ENCODE assay signal across 10 mouse cellular contexts in the genomic region with DNA sequence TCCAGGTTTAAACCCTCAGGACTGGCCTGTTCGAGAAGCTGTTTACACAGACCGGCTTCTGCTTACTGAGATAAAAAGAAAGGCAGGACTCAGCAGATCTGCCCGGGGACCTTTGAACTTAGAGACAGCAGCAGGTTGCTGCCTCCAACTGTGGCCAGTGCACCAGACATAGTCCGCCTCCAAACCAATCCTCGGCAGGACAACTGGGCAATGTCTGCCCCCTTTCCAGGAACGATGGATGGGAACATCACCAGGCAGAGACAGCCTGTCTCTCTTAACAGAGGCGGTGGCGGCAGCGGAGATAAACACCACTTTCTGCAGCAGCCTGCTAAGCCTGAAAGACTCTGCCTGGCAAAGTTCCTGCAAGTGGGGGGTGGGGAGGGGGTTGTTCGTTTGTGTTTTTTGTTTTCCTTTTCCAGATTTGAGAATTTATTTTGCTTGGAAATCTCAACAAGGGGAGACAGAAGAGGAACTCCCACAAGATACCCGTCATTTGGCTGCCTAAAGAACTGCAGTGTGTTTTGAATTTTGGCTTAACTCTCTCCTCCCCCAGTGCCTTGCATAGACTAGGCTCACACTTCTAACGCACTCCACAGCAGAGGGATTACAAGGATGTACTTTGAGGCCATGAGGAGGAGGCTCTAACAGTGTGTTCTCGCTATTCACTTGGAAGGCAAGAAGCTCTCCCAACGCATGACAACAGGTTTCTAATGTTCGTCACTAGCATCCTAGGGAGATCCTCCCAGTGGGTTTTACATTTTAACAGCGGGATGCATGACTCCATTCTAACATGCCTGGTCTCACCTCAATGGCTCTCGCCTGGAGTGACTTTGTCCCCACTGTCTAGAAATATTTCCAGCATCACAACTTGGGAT. TPM values are rescaled to one million over a fixed set of nuclear protein-coding genes. Genes with fewer than 3 reads are reported as not detected.
DNase-seq lines count a peak whose midpoint lies in the region; ATAC-seq lines count a peak whose summit lies in the region.
"Had no signal": no experiment of that assay in that cellular context is flagged by ENCODE, and none has a peak within 500 bp of the region (broad histone marks: within the 10 kb centered on the region; RNA-seq: fewer than 3 reads in every experiment).

No protein-coding gene starts in this region.

- no peak for ATAC-seq in forebrain, embryonic 16.5 days
- no peak for ATAC-seq in stomach, embryonic 16.5 days (ENCODE audit: insufficient read depth, low FRiP score)

- 11% methylated on average over 17 of the region's 17 CpGs for WGBS in forebrain, embryonic 16.5 days
- WGBS in stomach, embryonic 16.5 days: 7% methylated on average over 17 of the region's 17 CpGs

- H3K4me3 ChIP-seq in forebrain, embryonic 16.5 days (replicated peaks; ENCODE audit: low read length): peak overlapping the region; percentile 80
- H3K4me3 ChIP-seq in stomach, embryonic 16.5 days (replicated peaks; ENCODE audit: low read length): peak overlapping the region; percentile 78

- intact Hi-C loops in gastrocnemius, postnatal 14 days (cut with DNase I; ENCODE audit: low total_unique reads): no loop called here

- peak overlapping the region; percentile 97 for H3K4me2 ChIP-seq in forebrain, embryonic 16.5 days (ENCODE audit: low read length)
- peak overlapping the region; percentile 88 for H3K4me2 ChIP-seq in stomach, embryonic 16.5 days (ENCODE audit: low read depth, low read length)

- DNase-seq in gastrocnemius, adult 18-20 months (ENCODE audit: low spot score): peak; percentile 32
- no peak for DNase-seq in gastrocnemius, postnatal 25 days
- peak; percentile 54 for DNase-seq in R1 (ENCODE audit: low read depth, low spot score)
- peak; percentile 93 for DNase-seq in kidney, adult 9 months
- DNase-seq in lung, postnatal 10 days: peak; percentile 65
- DNase-seq in gastrocnemius, postnatal 14 days: no peak

- no peaks in the 10 kb centered on the region for H3K9me3 ChIP-seq in forebrain, embryonic 16.5 days (ENCODE audit: control insufficient read depth, low read length)
- 0 out of 2 replicates have a peak, but pooled peaks cover 4% of the 10 kb centered on the region for H3K9me3 ChIP-seq in stomach, embryonic 16.5 days (replicated peaks; ENCODE audit: control insufficient read depth, low read length)

- no peaks in the 10 kb centered on the region for H3K27me3 ChIP-seq in forebrain, embryonic 16.5 days (replicated peaks; ENCODE audit: control insufficient read depth, insufficient read depth, low read length)
- no peaks in the 10 kb centered on the region for H3K27me3 ChIP-seq in stomach, embryonic 16.5 days (ENCODE audit: control insufficient read depth, insufficient read depth, low read length)

- H3K4me1 ChIP-seq in forebrain, embryonic 16.5 days (replicated peaks; ENCODE audit: control insufficient read depth, insufficient read depth, low read length): peaks cover 20% of the 10 kb centered on the region
- H3K4me1 ChIP-seq in stomach, embryonic 16.5 days (ENCODE audit: control insufficient read depth, insufficient read depth, low read length): peaks cover 22% of the 10 kb centered on the region

- H3K27ac ChIP-seq in forebrain, embryonic 16.5 days (ENCODE audit: low read length): no peak overlapping the region
- peak overlapping the region; percentile 34 for H3K27ac ChIP-seq in stomach, embryonic 16.5 days (ENCODE audit: low read length)

- H3K9ac ChIP-seq in forebrain, embryonic 16.5 days (replicated peaks; ENCODE audit: low read depth, low read length): peak overlapping the region; percentile 7; the same call in 1 of the 2 replicates
- peak overlapping the region; percentile 89 for H3K9ac ChIP-seq in stomach, embryonic 16.5 days (ENCODE audit: low read length)

- H3K36me3 ChIP-seq in forebrain, embryonic 16.5 days (ENCODE audit: control insufficient read depth, insufficient read depth): 0 out of 2 replicates have a peak, but pooled peaks cover 2% of the 10 kb centered on the region
- peaks cover 4% of the 10 kb centered on the region; the same call in 1 of the 2 replicates for H3K36me3 ChIP-seq in stomach, embryonic 16.5 days (ENCODE audit: control insufficient read depth, insufficient read depth, low read length)

RNA-seq across cellular contexts. Expression of a gene that starts 1.5 kb away (rescaled TPM):
- 10 to 100 TPM; 38.9 to 42.9 TPM for total RNA-seq in gastrocnemius, adult 18-20 months (2021)
- 10 to 100 TPM; 44.3 to 48.3 TPM for total RNA-seq in gastrocnemius, postnatal 25 days (2021)
- 15.4 and 18.3 TPM in 2 replicates for polyA plus RNA-seq in forebrain, embryonic 16.5 days (2015; fragmentation: Nextera tagmentation; extraction: Ambion mirVana)
- 21.5 and 23.8 TPM in 2 replicates for polyA plus RNA-seq in stomach, embryonic 16.5 days (2015; fragmentation: Nextera tagmentation; extraction: Ambion mirVana)
- total RNA-seq in gastrocnemius, postnatal 14 days (2021): 10 to 100 TPM; 47.6 to 50.9 TPM

RNA-seq across cellular contexts. Expression of a gene that starts 1.8 kb away (rescaled TPM):
- not detected for total RNA-seq in gastrocnemius, adult 18-20 months (2021)
- under 1 TPM in 1 of 2 experiments, not detected in 1; 0.18 TPM for total RNA-seq in gastrocnemius, postnatal 25 days (2021)
- polyA plus RNA-seq in forebrain, embryonic 16.5 days (2015; fragmentation: Nextera tagmentation; extraction: Ambion mirVana): 0.98 and 1.0 TPM in 2 replicates
- 0.34 and 0.67 TPM in 2 replicates for polyA plus RNA-seq in stomach, embryonic 16.5 days (2015; fragmentation: Nextera tagmentation; extraction: Ambion mirVana)
- total RNA-seq in gastrocnemius, postnatal 14 days (2021): under 1 TPM in 1 of 2 experiments, not detected in 1; 0.13 TPM
- total RNA-seq: ES-E14; hematopoietic stem cell, adult 5-6 weeks had no signal

RNA-seq across cellular contexts. Expression of a gene that starts 25.4 kb away (rescaled TPM):
- total RNA-seq in gastrocnemius, adult 18-20 months (2021): 1 to 10 TPM; 7.0 to 7.5 TPM
- total RNA-seq in gastrocnemius, postnatal 25 days (2021): 1 to 10 TPM; 4.8 to 6.3 TPM
- 21.2 and 26.9 TPM in 2 replicates for polyA plus RNA-seq in forebrain, embryonic 16.5 days (2015; fragmentation: Nextera tagmentation; extraction: Ambion mirVana)
- 13.4 and 13.5 TPM in 2 replicates for polyA plus RNA-seq in stomach, embryonic 16.5 days (2015; fragmentation: Nextera tagmentation; extraction: Ambion mirVana)
- total RNA-seq in gastrocnemius, postnatal 14 days (2021): 1 to 10 TPM; 4.3 to 5.3 TPM

RNA-seq across cellular contexts. Expression of a gene that starts 25.6 kb away (rescaled TPM):
- total RNA-seq in gastrocnemius, adult 18-20 months (2021): 10 to 100 TPM; 15.8 to 15.9 TPM
- total RNA-seq in gastrocnemius, postnatal 25 days (2021): 10 to 100 TPM; 15.7 to 17.1 TPM
- polyA plus RNA-seq in forebrain, embryonic 16.5 days (2015; fragmentation: Nextera tagmentation; extraction: Ambion mirVana): 49.2 and 49.3 TPM in 2 replicates
- 41.9 and 45.6 TPM in 2 replicates for polyA plus RNA-seq in stomach, embryonic 16.5 days (2015; fragmentation: Nextera tagmentation; extraction: Ambion mirVana)
- 10 to 100 TPM; 20.1 to 22.3 TPM for total RNA-seq in gastrocnemius, postnatal 14 days (2021)

RNA-seq across cellular contexts. Expression of a gene that starts 47.1 kb away (rescaled TPM):
- not detected for total RNA-seq in gastrocnemius, adult 18-20 months (2021)
- not detected for total RNA-seq in gastrocnemius, postnatal 25 days (2021)
- 0.39 and 0.46 TPM in 2 replicates for polyA plus RNA-seq in forebrain, embryonic 16.5 days (2015; fragmentation: Nextera tagmentation; extraction: Ambion mirVana)
- not detected in 2 replicates for polyA plus RNA-seq in stomach, embryonic 16.5 days (2015; fragmentation: Nextera tagmentation; extraction: Ambion mirVana)
- total RNA-seq in gastrocnemius, postnatal 14 days (2021): not detected
- total RNA-seq: ES-E14; hematopoietic stem cell, adult 5-6 weeks had no signal

Comparison
In these comparisons a context has a peak if more than half of its experiments do, and no peak if none do; other contexts are left out.
1. DNase-seq: peak in gastrocnemius, adult 18-20 months (single experiment), R1 (single experiment), kidney, adult 9 months (single experiment) and lung, postnatal 10 days (single experiment); none in gastrocnemius, postnatal 25 days (single experiment) and gastrocnemius, postnatal 14 days (single experiment).